Mouse (Mus musculus): ENCODE data around the gene Rhbdl3.

Gene Rhbdl3

DNA sequence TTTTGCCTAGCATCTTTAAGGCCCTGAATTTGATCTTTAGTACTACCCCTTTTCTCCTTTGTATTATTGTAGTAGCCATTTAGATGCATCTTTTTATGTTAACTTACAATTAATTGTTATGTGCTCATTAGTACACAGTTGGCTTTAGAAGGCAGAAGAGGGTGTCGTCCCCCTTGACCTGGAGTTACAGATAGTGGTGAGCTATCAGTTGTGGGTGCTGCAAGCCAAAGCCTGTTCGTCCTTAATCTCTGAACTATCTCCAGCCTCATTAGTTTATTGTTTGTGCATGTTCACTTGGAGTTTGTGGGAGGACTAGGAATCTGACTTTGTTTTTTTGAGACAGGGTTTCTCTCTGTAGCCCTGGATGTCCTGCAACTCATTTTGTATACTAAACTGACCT lies 86.1 kb downstream of the Rhbdl3 start:
- DNase-seq = no peak

DNA sequence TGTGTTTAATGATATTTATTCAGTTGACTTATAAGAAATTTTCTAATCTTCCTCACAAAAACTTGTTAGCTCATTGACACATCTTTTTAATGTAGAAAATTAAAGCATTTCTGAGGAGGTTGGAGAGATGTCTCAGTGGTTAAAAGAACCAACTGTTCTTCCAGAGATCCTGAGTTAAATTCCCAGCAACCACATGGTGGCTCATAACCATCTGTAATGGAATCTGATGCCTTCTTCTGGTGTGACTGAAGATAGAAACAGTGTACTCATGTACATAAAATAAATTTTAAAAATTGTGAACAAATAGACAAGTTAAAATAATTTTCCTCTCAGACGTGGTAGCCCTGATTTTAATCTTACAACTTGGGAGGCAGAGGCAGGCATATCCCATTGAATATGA lies 89.2 kb downstream of the Rhbdl3 start:
- DNase-seq = no peak

DNA sequence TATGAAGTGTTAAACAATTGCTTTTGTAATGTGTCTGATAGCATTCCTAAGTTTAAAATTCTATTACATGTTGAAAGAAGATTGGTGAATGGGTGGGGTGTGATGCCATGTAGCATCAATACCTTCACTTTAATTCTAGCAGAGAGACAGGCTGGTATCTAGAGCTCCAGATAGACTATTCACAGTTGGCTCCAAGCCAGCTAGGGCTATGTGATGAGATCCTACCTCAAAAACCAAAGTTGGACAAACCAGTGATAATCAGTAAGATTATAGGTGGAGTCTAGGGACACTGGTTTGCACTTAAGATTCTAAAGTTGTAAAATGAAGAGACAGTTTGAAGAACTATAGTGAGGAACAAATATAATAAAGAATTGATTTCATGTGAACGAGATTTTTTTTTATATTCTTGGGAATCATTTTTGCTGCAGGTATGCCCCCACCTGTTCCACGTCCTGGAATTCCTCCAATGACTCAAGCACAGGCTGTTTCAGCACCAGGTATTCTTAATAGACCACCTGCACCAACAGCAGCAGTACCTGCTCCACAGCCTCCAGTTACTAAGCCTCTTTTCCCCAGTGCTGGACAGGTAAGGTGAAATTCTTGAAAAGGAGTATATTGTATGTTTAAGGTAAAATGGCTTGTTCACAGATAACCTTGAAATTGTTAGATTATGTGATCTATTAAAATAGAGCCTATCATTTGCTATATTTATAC lies 90.9 kb downstream of the Rhbdl3 start:
- no peak for DNase-seq

DNA sequence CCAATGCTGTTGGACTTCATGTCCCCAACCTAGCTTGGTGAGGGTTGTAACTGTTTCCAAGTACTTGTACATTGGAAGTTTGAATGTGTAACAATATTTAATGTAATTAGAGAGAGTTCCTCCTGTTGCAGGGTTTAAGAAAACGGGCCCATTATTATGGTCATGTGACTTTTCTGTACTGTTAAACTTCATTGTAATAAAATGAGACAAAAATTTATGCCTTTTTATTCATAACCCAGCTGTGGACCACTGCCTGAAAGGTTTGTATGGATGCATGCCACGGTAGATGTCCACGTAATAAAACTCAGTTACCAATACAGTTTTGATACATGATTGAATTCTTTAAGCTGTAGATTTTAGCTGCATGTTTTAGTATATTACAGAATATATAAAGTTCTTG lies 95.2 kb downstream of the Rhbdl3 start:
- DNase-seq = no peak

DNA sequence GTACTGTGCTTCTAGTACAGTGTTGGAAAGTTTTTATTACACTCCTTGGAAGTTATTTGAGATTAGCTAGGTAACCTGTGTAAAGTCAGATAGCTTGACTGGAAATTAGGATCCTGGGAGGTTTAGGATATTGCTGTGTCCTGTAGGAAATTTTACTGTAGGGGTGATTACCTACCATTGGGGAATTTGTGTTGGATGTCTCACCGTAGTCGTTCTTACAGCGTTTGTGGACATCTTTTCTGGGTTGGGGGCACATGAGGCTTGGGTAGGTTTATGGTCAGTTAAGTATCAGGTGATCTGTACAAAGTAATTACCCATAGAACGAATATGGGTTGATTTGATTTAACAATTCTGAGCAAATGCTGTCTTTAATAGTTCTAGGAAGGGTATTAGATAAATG lies 95.9 kb downstream of the Rhbdl3 start:
- no peak for DNase-seq

Data from kidney, adult 9 months (tissue).